Mouse (Mus musculus): ENCODE data around the gene Tmc5.

DNA sequence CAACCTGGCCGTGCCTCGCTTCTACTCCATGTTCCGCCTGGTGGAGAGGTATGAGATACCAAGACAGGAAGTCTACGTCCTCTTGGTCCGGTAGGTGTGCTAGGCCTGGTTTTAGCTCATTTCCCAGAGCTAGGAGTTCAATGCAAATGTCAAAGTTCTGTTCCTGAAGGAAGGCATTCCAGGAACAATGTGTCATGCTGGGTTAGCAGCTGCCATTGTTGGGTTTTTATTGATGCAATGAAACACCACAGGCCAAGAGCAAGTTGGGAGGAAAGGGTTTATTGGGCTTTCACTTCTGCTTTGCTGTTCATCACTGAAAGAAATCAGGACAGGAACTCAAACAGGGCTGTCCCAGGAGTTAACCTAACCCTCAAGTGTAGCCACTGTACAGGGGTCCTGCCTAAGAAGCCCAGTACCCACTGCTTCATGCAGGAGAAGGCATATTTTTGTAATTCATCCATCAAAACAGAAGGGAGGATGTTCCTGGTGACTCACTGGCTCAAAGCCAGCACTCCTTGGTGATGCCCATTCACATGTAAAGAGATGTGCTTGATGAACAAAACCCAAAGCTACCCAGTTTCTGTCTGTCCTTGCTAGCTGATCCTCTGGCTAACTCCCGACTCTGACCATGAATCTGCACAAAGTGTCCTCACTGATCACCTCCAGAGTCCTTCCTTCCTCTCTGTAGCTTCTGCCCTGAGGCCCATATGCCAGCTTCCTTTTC lies 55.6 kb downstream of the Tmc5 start:
- TF ChIP-seq EP300 (IDR thresholded peaks at IDR 0.05; ENCODE audit: low read depth) (no peak), CTCF (IDR thresholded peaks at IDR 0.05; ENCODE audit: low read depth) (no peak)
